Mouse (Mus musculus) 416B (cell line): ENCODE measurements at regions not wholly inside any gene's neighbourhood (a gene's known extent, or its start where the extent isn't known, plus 50 kb on each side); places are given as distances from the start of the nearest gene placed in this dataset.

ENCODE experiments used
- DNase-seq: peaks from one replicate; pipeline ENCODE4 v3.0.0; 2011; ENCODE audit warnings: low read depth

DNA sequence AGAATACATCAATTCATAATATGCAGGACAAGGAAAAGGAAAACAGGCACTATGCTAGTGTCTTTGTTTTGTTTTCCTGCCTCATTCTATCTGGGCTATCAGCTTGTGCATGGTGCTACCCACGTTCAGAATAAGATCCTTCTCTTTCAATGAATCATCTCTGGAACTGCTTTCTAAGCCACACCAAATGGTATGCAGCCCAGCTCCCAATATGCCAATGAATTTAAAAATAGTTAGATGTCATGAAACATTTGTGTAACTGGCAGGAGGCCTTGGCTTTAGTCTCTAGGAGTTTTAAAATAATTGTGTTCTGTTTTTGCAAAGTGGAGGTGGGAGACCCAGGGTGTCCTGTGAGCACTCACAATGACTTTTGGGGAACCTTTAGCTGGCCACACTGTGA is 603.1 kb upstream of the Sema6d start:
- DNase-seq, result no peak

DNA sequence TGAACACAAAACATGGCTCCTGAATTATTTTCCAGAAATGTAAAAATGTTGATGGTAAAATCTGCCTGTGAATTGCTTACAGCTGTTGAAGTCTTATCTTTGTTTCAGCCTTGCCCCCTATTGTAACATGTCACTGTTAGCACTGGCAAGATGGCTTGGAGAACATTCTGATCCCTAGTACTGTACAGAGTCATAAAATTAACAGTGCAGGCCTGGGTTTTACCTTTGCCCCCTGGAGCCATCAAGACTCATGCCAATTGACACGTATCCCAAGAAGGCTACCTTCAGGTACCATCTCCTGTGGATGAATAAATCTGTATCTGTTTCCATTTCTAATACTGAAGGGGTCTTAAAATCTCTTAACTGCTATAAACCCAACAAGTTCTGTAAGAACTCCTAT is 583.6 kb upstream of the Sema6d start:
- DNase-seq, result no peak

DNA sequence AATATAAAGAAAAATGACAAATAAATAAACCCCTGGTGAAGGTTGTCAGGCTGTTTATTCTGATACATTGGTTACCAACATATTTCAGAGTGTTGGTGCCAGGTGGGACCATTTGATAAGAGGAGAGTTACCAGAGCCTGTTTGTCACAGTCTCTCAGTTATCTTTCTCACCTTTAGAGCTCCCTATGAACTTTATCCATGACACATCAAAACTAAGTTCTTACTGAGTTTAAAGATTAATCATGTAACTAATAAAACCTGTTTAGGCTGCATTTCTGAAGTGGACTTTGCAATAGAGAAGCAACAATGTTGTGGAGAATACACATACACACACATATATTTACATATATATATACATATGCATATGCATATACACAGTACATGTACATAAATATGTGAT is 582.7 kb upstream of the Sema6d start:
- DNase-seq, result no peak

DNA sequence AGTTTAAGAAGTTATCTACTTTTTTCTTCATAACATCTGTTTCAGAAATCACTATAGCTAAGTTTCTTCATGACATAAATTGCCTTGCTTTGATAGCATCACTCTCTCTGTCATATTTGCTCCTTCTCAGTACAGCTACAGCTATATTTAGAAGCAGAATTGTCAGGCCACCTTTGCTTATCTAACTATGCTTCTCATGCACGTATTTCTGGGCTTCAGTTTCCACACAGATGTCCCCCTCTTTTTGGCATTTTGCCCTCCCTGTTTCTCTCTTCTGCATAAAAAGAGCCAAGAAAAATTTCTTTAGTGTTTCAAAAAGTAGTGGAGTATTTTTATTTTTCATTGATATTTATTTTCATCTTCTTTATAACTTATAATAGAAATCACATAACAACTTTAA is 560.9 kb upstream of the Sema6d start:
- DNase-seq, result no peak

DNA sequence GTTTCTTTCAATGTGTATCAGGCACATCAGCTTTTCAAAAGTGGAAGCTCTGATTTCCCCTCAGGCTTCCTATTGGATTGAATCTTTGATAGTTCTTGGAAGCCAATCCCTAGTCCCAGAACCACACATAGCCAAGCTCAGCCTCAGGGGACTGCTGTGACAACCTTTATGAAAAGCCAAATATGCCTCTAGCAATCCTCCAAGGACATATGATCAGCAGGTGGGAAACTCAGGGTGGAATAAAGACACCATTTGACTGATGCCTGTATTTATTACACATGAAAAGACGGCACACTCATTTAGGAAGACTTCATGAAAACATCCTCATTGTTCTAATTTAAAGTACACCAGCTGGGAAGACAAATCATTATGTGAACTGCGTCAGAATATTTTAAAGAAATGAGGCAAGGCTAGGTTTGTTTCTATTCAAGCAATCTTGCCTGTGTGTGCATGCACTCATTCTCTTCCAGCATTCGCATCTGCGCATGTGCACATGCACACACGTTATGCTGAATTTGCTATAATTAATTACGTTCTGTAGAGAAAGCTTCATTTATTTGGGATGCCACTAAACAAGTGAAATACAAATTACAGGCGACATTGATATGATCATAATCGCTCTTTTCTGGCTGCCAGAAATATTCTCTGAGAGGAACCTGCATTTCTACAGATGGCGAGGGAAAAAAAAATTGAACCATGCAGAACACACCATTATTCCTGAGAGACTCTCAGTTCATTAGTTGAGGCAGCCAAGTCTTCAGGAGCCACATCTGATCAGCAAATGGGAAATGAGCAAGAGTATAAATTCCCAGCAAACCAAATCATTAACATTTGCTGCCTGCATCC is 556.6 kb upstream of the Sema6d start:
- no peak for DNase-seq

DNA sequence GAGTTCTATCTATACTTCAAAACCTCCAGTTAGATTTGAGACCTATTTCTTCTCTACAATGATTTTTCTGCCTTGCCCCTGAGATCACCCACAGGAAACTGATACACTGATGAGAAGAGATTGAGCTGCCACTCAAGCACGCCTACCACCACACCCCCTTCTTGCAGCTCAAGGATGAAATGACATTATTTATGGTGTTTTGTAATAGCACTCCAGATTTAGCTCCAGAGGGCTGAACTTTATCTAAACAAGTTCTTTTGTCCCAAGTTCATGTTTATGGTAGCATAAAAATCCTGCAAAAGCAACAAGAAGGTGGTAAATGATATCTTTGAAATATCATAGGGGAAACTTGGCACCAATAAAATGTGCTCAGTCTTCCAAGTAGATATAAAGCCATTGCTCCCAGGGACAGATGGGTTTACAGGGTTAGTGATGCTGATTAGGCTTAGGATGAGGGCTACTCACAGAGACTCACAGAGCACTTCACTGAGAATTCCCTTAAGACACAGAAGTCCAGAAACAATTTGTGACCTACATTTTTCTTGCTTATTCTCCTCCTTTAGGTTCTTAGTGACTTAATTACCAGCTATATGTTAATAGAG is 538.4 kb upstream of the Sema6d start:
- no peak for DNase-seq

DNA sequence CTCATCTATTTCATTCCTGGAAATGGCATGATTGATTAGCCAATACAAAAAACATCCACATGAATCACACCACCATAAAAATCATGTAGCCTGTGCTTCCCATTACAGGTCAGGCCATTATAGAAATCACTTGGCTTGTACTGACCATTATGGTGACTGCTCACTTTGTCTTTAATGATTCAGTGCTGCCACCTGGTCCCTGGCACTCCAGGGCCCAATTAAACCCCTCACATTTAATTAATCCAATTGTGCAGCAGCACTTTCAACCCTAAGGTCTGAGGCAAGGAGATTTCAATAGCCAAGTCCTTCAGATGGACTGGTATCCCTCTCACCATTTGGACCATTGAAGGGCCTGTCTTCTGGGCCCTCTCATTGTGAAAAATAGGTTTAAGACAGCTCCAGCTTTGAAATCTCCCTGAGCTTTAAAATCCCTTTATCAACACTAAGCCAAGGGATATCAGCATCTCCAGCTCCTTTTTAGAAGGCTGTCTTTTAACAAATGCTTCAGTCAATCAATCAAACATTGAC is 531.6 kb upstream of the Sema6d start:
- DNase-seq, result no peak
